Comparison of ENCODE assay signal across 8 mouse cellular contexts in genomic region chr3:154547549-154548426, GRCm38 (mm10). TPM values are rescaled to one million over a fixed set of nuclear protein-coding genes. Genes with fewer than 3 reads are reported as not detected.
DNase-seq lines count a peak whose midpoint lies in the region; ATAC-seq and TF ChIP-seq lines count a peak whose summit lies in the region.

No protein-coding gene starts in this region.

- H3K4me3 ChIP-seq in kidney, postnatal 0 days (replicated peaks; ENCODE audit: low read depth, low read length): no peak overlapping the region
- H3K4me3 ChIP-seq in kidney, adult 2 months (ENCODE audit: insufficient read depth, low read depth, low read length): no peak overlapping the region
- H3K4me3 ChIP-seq in hindbrain, embryonic 13.5 days: no peak overlapping the region
- H3K4me3 ChIP-seq in neural tube, embryonic 12.5 days: no peak overlapping the region
- H3K4me3 ChIP-seq in gastrocnemius, adult 2 months: no peak overlapping the region

- DNase-seq in kidney, postnatal 0 days (ENCODE audit: low spot score): no peak
- no peak for DNase-seq in kidney, adult 2 months
- DNase-seq in embryo, embryonic 10.5 days (ENCODE audit: low spot score): peak; percentile 62
- no peak for DNase-seq in gastrocnemius, adult 2 months
- no peak for DNase-seq in right cerebral cortex, postnatal 25 days

- no peak overlapping the region for H3K9ac ChIP-seq in kidney, postnatal 0 days (ENCODE audit: low read depth, low read length)
- H3K9ac ChIP-seq in hindbrain, embryonic 13.5 days: no peak overlapping the region
- H3K9ac ChIP-seq in neural tube, embryonic 12.5 days: no peak overlapping the region

- no peaks in the 10 kb centered on the region for H3K36me3 ChIP-seq in kidney, postnatal 0 days (ENCODE audit: insufficient read depth, low read length)
- H3K36me3 ChIP-seq in kidney, adult 2 months (ENCODE audit: control insufficient read depth, insufficient read depth, low read length): no peaks in the 10 kb centered on the region
- H3K36me3 ChIP-seq in hindbrain, embryonic 13.5 days: no peaks in the 10 kb centered on the region
- H3K36me3 ChIP-seq in neural tube, embryonic 12.5 days: no peaks in the 10 kb centered on the region

- H3K9me3 ChIP-seq in kidney, postnatal 0 days (replicated peaks; ENCODE audit: low read length): no peaks in the 10 kb centered on the region
- no peaks in the 10 kb centered on the region for H3K9me3 ChIP-seq in hindbrain, embryonic 13.5 days
- no peaks in the 10 kb centered on the region for H3K9me3 ChIP-seq in neural tube, embryonic 12.5 days

- no peaks in the 10 kb centered on the region for H3K27me3 ChIP-seq in kidney, postnatal 0 days (ENCODE audit: insufficient read depth, low read length)
- peaks cover 1% of the 10 kb centered on the region; the same call in 1 of the 2 replicates for H3K27me3 ChIP-seq in kidney, adult 2 months (replicated peaks; ENCODE audit: control insufficient read depth, insufficient read depth, low read length)
- peaks cover 24% of the 10 kb centered on the region for H3K27me3 ChIP-seq in hindbrain, embryonic 13.5 days
- H3K27me3 ChIP-seq in neural tube, embryonic 12.5 days (replicated peaks): peaks cover 2% of the 10 kb centered on the region; the same call in 1 of the 2 replicates

- ATAC-seq in kidney, postnatal 0 days (replicated peaks; ENCODE audit: low FRiP score, low read depth): no peak
- ATAC-seq in hindbrain, embryonic 13.5 days (ENCODE audit: low FRiP score): peak; percentile 21; the same call in 1 of the 2 replicates
- ATAC-seq in neural tube, embryonic 12.5 days (ENCODE audit: low FRiP score, low read depth): peak; percentile 38; the same call in 1 of the 2 replicates
- ATAC-seq in megakaryocyte-erythroid progenitor cell, adult 5-6 weeks (replicated peaks; ENCODE audit: low FRiP score, low TSS enrichment, poor library complexity, severe bottlenecking): no peak

- 0 out of 2 replicates have a peak overlapping the region, but pooled peaks have one; percentile 1 for H3K4me2 ChIP-seq in kidney, postnatal 0 days (ENCODE audit: low read length)
- H3K4me2 ChIP-seq in hindbrain, embryonic 13.5 days: peak overlapping the region; percentile 34
- peak overlapping the region; percentile 48 for H3K4me2 ChIP-seq in neural tube, embryonic 12.5 days (replicated peaks)

- TF ChIP-seq CTCF in kidney, postnatal 0 days (IDR thresholded peaks at IDR 0.05; ENCODE audit: low read depth): no peak
- TF ChIP-seq CTCF in kidney, adult 2 months (conservative IDR thresholded peaks at IDR 0.05; ENCODE audit: insufficient read depth, insufficient read length, low read depth, low read length): no peak
- no peak for TF ChIP-seq CTCF in gastrocnemius, adult 2 months (IDR thresholded peaks at IDR 0.05)

- intact Hi-C loops in gastrocnemius, adult 2 months (cut with DNase I): no loop called here

- 13% methylated on average over 20 of the region's 20 CpGs for WGBS in kidney, postnatal 0 days
- 19% methylated on average over 20 of the region's 20 CpGs for WGBS in kidney, adult 2 months
- WGBS in hindbrain, embryonic 13.5 days: 5% methylated on average over 20 of the region's 20 CpGs
- 4% methylated on average over 20 of the region's 20 CpGs for WGBS in neural tube, embryonic 12.5 days

- TF ChIP-seq POLR2A in kidney, adult 2 months (IDR thresholded peaks at IDR 0.05; ENCODE audit: low read depth, low read length): no peak

- H3K27ac ChIP-seq in kidney, postnatal 0 days: no peak overlapping the region
- no peak overlapping the region for H3K27ac ChIP-seq in kidney, adult 2 months (ENCODE audit: insufficient read depth, low read depth, low read length)
- H3K27ac ChIP-seq in hindbrain, embryonic 13.5 days: no peak overlapping the region
- no peak overlapping the region for H3K27ac ChIP-seq in neural tube, embryonic 12.5 days
- H3K27ac ChIP-seq in gastrocnemius, adult 2 months: no peak overlapping the region

- H3K4me1 ChIP-seq in kidney, postnatal 0 days (replicated peaks; ENCODE audit: insufficient read depth, low read length): no peaks in the 10 kb centered on the region
- no peaks in the 10 kb centered on the region for H3K4me1 ChIP-seq in kidney, adult 2 months (ENCODE audit: control insufficient read depth, insufficient read depth, low read length)
- H3K4me1 ChIP-seq in hindbrain, embryonic 13.5 days (replicated peaks): peaks cover 32% of the 10 kb centered on the region
- peaks cover 20% of the 10 kb centered on the region for H3K4me1 ChIP-seq in neural tube, embryonic 12.5 days

RNA-seq across cellular contexts. Expression of gene Cryz, which starts 48.7 kb away (rescaled TPM):
- polyA plus RNA-seq in kidney, postnatal 0 days (2015; fragmentation: Nextera tagmentation; extraction: Ambion mirVana): 92.1 and 104 TPM in 2 replicates
- polyA plus RNA-seq in kidney, adult 2 months (2012; rRNA removed): 218 and 240 TPM in 2 replicates
- polyA plus RNA-seq in hindbrain, embryonic 13.5 days (2015; fragmentation: Nextera tagmentation; extraction: Ambion mirVana): 10.0 and 12.6 TPM in 2 replicates
- polyA plus RNA-seq in neural tube, embryonic 12.5 days (2016; fragmentation: Nextera tagmentation; extraction: Ambion mirVana): 11.7 and 13.6 TPM in 2 replicates
- 10 to 100 TPM; 11.6 to 13.6 TPM for total RNA-seq in gastrocnemius, adult 2 months (2021)
- total RNA-seq in megakaryocyte-erythroid progenitor cell, adult 5-6 weeks (2014; fragmentation: Nextera tagmentation): 7.4 and 11.7 TPM in 2 replicates
- 3.7 and 4.0 TPM in 2 replicates for total RNA-seq in megakaryocyte-erythroid progenitor cell, adult 5-6 weeks (2017)

RNA-seq across cellular contexts. Expression of gene Tyw3, which starts 49.1 kb away (rescaled TPM):
- polyA plus RNA-seq in kidney, postnatal 0 days (2015; fragmentation: Nextera tagmentation; extraction: Ambion mirVana): 16.3 and 16.8 TPM in 2 replicates
- polyA plus RNA-seq in kidney, adult 2 months (2012; rRNA removed): 12.0 and 12.5 TPM in 2 replicates
- 10.3 and 13.5 TPM in 2 replicates for polyA plus RNA-seq in hindbrain, embryonic 13.5 days (2015; fragmentation: Nextera tagmentation; extraction: Ambion mirVana)
- 15.8 and 17.9 TPM in 2 replicates for polyA plus RNA-seq in neural tube, embryonic 12.5 days (2016; fragmentation: Nextera tagmentation; extraction: Ambion mirVana)
- total RNA-seq in gastrocnemius, adult 2 months (2021): 1 to 10 TPM; 2.6 to 3.2 TPM
- 11.6 and 11.9 TPM in 2 replicates for total RNA-seq in megakaryocyte-erythroid progenitor cell, adult 5-6 weeks (2014; fragmentation: Nextera tagmentation)
- 2.7 and 6.7 TPM in 2 replicates for total RNA-seq in megakaryocyte-erythroid progenitor cell, adult 5-6 weeks (2017)

Comparison
In these comparisons a context has a peak if more than half of its experiments do, and no peak if none do; other contexts are left out.
1. ATAC-seq: peak in hindbrain, embryonic 13.5 days (single experiment) and neural tube, embryonic 12.5 days (single experiment); none in kidney, postnatal 0 days (single experiment) and megakaryocyte-erythroid progenitor cell, adult 5-6 weeks (single experiment).
2. Peak in every context shown above with its lines, with median percentiles within 50 percentile points of each other: H3K4me2 ChIP-seq.